Mouse (Mus musculus): ENCODE measurements around the gene Mag. TPM values are rescaled to one million over a fixed set of nuclear protein-coding genes. Genes with fewer than 3 reads are reported as not detected.
"Not testable (repeated sequence)": the region's sequence is repeated elsewhere in the genome, so short reads cannot be mapped to it uniquely, and the experiment has no call there.

Gene Mag
- polyA plus RNA-seq, 1 experiment from 2014 or later = 0.32 TPM

GRCm38 (mm10) chr7:30935422-30936099 lies 20.9 kb upstream of the Mag start:
- not testable (repeated sequence) for ATAC-seq (ENCODE audit: insufficient read depth)

GRCm38 (mm10) chr7:30924581-30924980 lies 9.9 kb upstream of the Mag start, which contains the start of gene Hamp2:
Gene Hamp2 (minus strand): TSS chr7:30924681.
- H3K9me3 ChIP-seq (replicated peaks); H3K4me1 ChIP-seq (replicated peaks); H3K36me3 ChIP-seq (replicated peaks); H3K4me3 ChIP-seq (replicated peaks); H3K27me3 ChIP-seq; ATAC-seq (ENCODE audit: insufficient read depth); H3K9ac ChIP-seq; H3K4me2 ChIP-seq; H3K27ac ChIP-seq (replicated peaks): not testable (repeated sequence)
- WGBS (ENCODE audit: insufficient replicate concordance) = 55% methylated on average over 2 of the region's 2 CpGs

More at GRCm38 (mm10) chr7:30935422-30936099, 20.9 kb upstream of the Mag start:
- H3K27me3 ChIP-seq; H3K27ac ChIP-seq (replicated peaks); H3K4me2 ChIP-seq; H3K9me3 ChIP-seq (replicated peaks); H3K36me3 ChIP-seq (replicated peaks); H3K4me1 ChIP-seq (replicated peaks); H3K4me3 ChIP-seq (replicated peaks); H3K9ac ChIP-seq: not testable (repeated sequence)
- WGBS (ENCODE audit: insufficient replicate concordance) = 34% methylated on average over 6 of the region's 6 CpGs

GRCm38 (mm10) chr7:30924071-30924470 lies 9.4 kb upstream of the Mag start:
- no peaks in the 10 kb centered on the region for H3K4me1 ChIP-seq (replicated peaks)
- no peak for ATAC-seq (ENCODE audit: insufficient read depth)
- no peaks in the 10 kb centered on the region for H3K36me3 ChIP-seq (replicated peaks)
- no peak overlapping the region for H3K27ac ChIP-seq (replicated peaks)
- 42% methylated on average over 3 of the region's 3 CpGs for WGBS (ENCODE audit: insufficient replicate concordance)
- H3K4me3 ChIP-seq (replicated peaks) = no peak overlapping the region
- no peak overlapping the region for H3K4me2 ChIP-seq
- no peak overlapping the region for H3K9ac ChIP-seq
- H3K27me3 ChIP-seq = no peaks in the 10 kb centered on the region
- no peaks in the 10 kb centered on the region for H3K9me3 ChIP-seq (replicated peaks)

GRCm38 (mm10) chr7:30922490-30922889 lies 7.8 kb upstream of the Mag start:
- H3K27ac ChIP-seq (replicated peaks); H3K4me3 ChIP-seq (replicated peaks); ATAC-seq (ENCODE audit: insufficient read depth); H3K9ac ChIP-seq; H3K27me3 ChIP-seq; H3K9me3 ChIP-seq (replicated peaks); H3K36me3 ChIP-seq (replicated peaks); H3K4me2 ChIP-seq; H3K4me1 ChIP-seq (replicated peaks): not testable (repeated sequence)
- 13% methylated on average over 3 of the region's 3 CpGs for WGBS (ENCODE audit: insufficient replicate concordance)

GRCm38 (mm10) chr7:30920217-30920616 lies 5.5 kb upstream of the Mag start:
- 44% methylated on average over 3 of the region's 3 CpGs for WGBS (ENCODE audit: insufficient replicate concordance)
- Histone ChIP-seq H3K4me2 (no peak overlapping the region), H3K4me3 (replicated peaks) (no peak overlapping the region), H3K9ac (no peak overlapping the region), H3K36me3 (replicated peaks) (no peaks in the 10 kb centered on the region), H3K27ac (replicated peaks) (no peak overlapping the region), H3K9me3 (replicated peaks) (no peaks in the 10 kb centered on the region), H3K4me1 (replicated peaks) (no peaks in the 10 kb centered on the region; the same call in 1 of the 2 replicates), H3K27me3 (no peaks in the 10 kb centered on the region; the same call in 1 of the 2 replicates)
- no peak for ATAC-seq (ENCODE audit: insufficient read depth)

- H3K9ac ChIP-seq = no peak overlapping the region
- H3K9me3 ChIP-seq (replicated peaks) = no peaks in the 10 kb centered on the region
- no peak overlapping the region for H3K27ac ChIP-seq (replicated peaks)
- H3K4me2 ChIP-seq = no peak overlapping the region
- H3K27me3 ChIP-seq = no peaks in the 10 kb centered on the region; the same call in 1 of the 2 replicates
- H3K36me3 ChIP-seq (replicated peaks) = no peaks in the 10 kb centered on the region
- ATAC-seq (ENCODE audit: insufficient read depth) = no peak
- no peaks in the 10 kb centered on the region; the same call in 1 of the 2 replicates for H3K4me1 ChIP-seq (replicated peaks)
- H3K4me3 ChIP-seq (replicated peaks) = no peak overlapping the region
- 23% methylated on average over 4 of the region's 4 CpGs for WGBS (ENCODE audit: insufficient replicate concordance)
These were observed 2.5 kb upstream of the Mag start for GRCm38 (mm10) chr7:30917219-30917618.

GRCm38 (mm10) chr7:30916713-30917112 lies 2.0 kb upstream of the Mag start:
- Histone ChIP-seq H3K4me3 (replicated peaks) (no peak overlapping the region), H3K27me3 (no peaks in the 10 kb centered on the region; the same call in 1 of the 2 replicates), H3K27ac (replicated peaks) (no peak overlapping the region), H3K9ac (no peak overlapping the region), H3K4me1 (replicated peaks) (no peaks in the 10 kb centered on the region; the same call in 1 of the 2 replicates), H3K36me3 (replicated peaks) (no peaks in the 10 kb centered on the region), H3K9me3 (replicated peaks) (no peaks in the 10 kb centered on the region), H3K4me2 (no peak overlapping the region)
- ATAC-seq (ENCODE audit: insufficient read depth) = no peak
- 28% methylated on average over 6 of the region's 6 CpGs for WGBS (ENCODE audit: insufficient replicate concordance)

- Histone ChIP-seq H3K36me3 (replicated peaks) (no peaks in the 10 kb centered on the region), H3K4me3 (replicated peaks) (no peak overlapping the region), H3K9me3 (replicated peaks) (no peaks in the 10 kb centered on the region), H3K9ac (no peak overlapping the region), H3K27ac (replicated peaks) (no peak overlapping the region), H3K4me1 (replicated peaks) (peaks cover 13% of the 10 kb centered on the region), H3K27me3 (peaks cover 13% of the 10 kb centered on the region), H3K4me2 (no peak overlapping the region)
- ATAC-seq (ENCODE audit: insufficient read depth) = no peak
- WGBS (ENCODE audit: insufficient replicate concordance) = 35% methylated on average over 6 of the region's 6 CpGs
These were observed 4.9 kb downstream of the Mag start for GRCm38 (mm10) chr7:30909773-30910172.

GRCm38 (mm10) chr7:30908992-30909431 lies 5.7 kb downstream of the Mag start:
- Histone ChIP-seq H3K27me3 (peaks cover 13% of the 10 kb centered on the region), H3K9me3 (replicated peaks) (no peaks in the 10 kb centered on the region), H3K4me1 (replicated peaks) (peaks cover 13% of the 10 kb centered on the region), H3K27ac (replicated peaks) (no peak overlapping the region), H3K36me3 (replicated peaks) (no peaks in the 10 kb centered on the region), H3K9ac (no peak overlapping the region), H3K4me3 (replicated peaks) (0 out of 2 replicates have a peak overlapping the region, but pooled peaks have one; percentile 8), H3K4me2 (peak overlapping the region; percentile 51)
- WGBS (ENCODE audit: insufficient replicate concordance) = 21% methylated on average over 17 of the region's 17 CpGs
- no peak for ATAC-seq (ENCODE audit: insufficient read depth)

- 6% methylated on average over 26 of the region's 26 CpGs for WGBS (ENCODE audit: insufficient replicate concordance)
- no peaks in the 10 kb centered on the region for H3K9me3 ChIP-seq (replicated peaks)
- H3K36me3 ChIP-seq (replicated peaks) = no peaks in the 10 kb centered on the region
- H3K27me3 ChIP-seq = peaks cover 13% of the 10 kb centered on the region
- no peak overlapping the region for H3K9ac ChIP-seq
- H3K4me2 ChIP-seq = peak overlapping the region; percentile 51
- H3K4me3 ChIP-seq (replicated peaks) = peak overlapping the region; percentile 8; the same call in 1 of the 2 replicates
- H3K27ac ChIP-seq (replicated peaks) = no peak overlapping the region
- H3K4me1 ChIP-seq (replicated peaks) = peaks cover 13% of the 10 kb centered on the region
- ATAC-seq (ENCODE audit: insufficient read depth) = peak; percentile 54; the same call in 1 of the 2 replicates
These were observed 6.2 kb downstream of the Mag start for GRCm38 (mm10) chr7:30908277-30908991.

- Histone ChIP-seq H3K36me3 (replicated peaks) (no peaks in the 10 kb centered on the region), H3K27me3 (peaks cover 16% of the 10 kb centered on the region), H3K27ac (replicated peaks) (no peak overlapping the region), H3K4me1 (replicated peaks) (peaks cover 8% of the 10 kb centered on the region), H3K4me2 (no peak overlapping the region), H3K9me3 (replicated peaks) (no peaks in the 10 kb centered on the region), H3K9ac (no peak overlapping the region), H3K4me3 (replicated peaks) (no peak overlapping the region)
- WGBS (ENCODE audit: insufficient replicate concordance) = 28% methylated on average over 4 of the region's 4 CpGs
- no peak for ATAC-seq (ENCODE audit: insufficient read depth)
These were observed 10.6 kb downstream of the Mag start for GRCm38 (mm10) chr7:30904042-30904441.

Measured in liver, embryonic 15.5 days (tissue).